Mouse (Mus musculus): ENCODE measurements around the gene Wdr17. TPM values are rescaled to one million over a fixed set of nuclear protein-coding genes. Genes with fewer than 3 reads are reported as not detected.

The Wdr17 gene
- total and polyA plus RNA-seq, 3 experiments, result not detected

GRCm38 (mm10) chr8:54596051-54596450 lies 290.9 kb downstream of the Wdr17 start:
- H3K27ac ChIP-seq (ENCODE audit: control insufficient read depth, low read depth, low read length), result no peak overlapping the region
- H3K27me3 ChIP-seq (ENCODE audit: control insufficient read depth in 1 of 2, insufficient read depth in 2 of 2, low read length in 2 of 2), result no peaks in the 10 kb centered on the region
- no peak for DNase-seq (ENCODE audit: low read depth, low spot score)
- no peak overlapping the region for H3K4me3 ChIP-seq (ENCODE audit: control insufficient read depth in 1 of 2, insufficient read depth in 1 of 2, low read depth in 2 of 2, low read length in 2 of 2)
- H3K36me3 ChIP-seq (ENCODE audit: control insufficient read depth in 1 of 2, insufficient read depth in 2 of 2, low read length in 2 of 2), result no peaks in the 10 kb centered on the region
- H3K9me3 ChIP-seq (replicated peaks; ENCODE audit: insufficient read depth, low read length), result no peaks in the 10 kb centered on the region
- no peaks in the 10 kb centered on the region for H3K4me1 ChIP-seq (ENCODE audit: control insufficient read depth in 1 of 2, insufficient read depth in 2 of 2, low read length in 2 of 2)
- no peak overlapping the region for H3K9ac ChIP-seq (ENCODE audit: control insufficient read depth, low read depth, low read length, poor library complexity, severe bottlenecking)
- no peak for TF ChIP-seq SIN3A (IDR thresholded peaks at IDR 0.05; ENCODE audit: low read length)
- no peak for TF ChIP-seq SMC3 (IDR thresholded peaks at IDR 0.05; ENCODE audit: low read depth, low read length)
- TF ChIP-seq CHD2 (IDR thresholded peaks at IDR 0.05; ENCODE audit: low read length), result no peak
- TF ChIP-seq POLR2AphosphoS2 (IDR thresholded peaks at IDR 0.05; ENCODE audit: low read length), result no peak
- no peak for TF ChIP-seq TAL1 (IDR thresholded peaks at IDR 0.05; ENCODE audit: low read length)
- TF ChIP-seq NRF1 (IDR thresholded peaks at IDR 0.05; ENCODE audit: insufficient read depth, low read depth, low read length, poor library complexity, severe bottlenecking), result no peak
- no peaks in the 10 kb centered on the region for H3K79me2 ChIP-seq (ENCODE audit: control insufficient read depth, insufficient read depth, low read length, poor library complexity)

- no peaks in the 10 kb centered on the region for H3K36me3 ChIP-seq (ENCODE audit: control insufficient read depth in 1 of 2, insufficient read depth in 2 of 2, low read length in 2 of 2)
- no peak for TF ChIP-seq TAL1 (IDR thresholded peaks at IDR 0.05; ENCODE audit: low read length)
- no peak for TF ChIP-seq UBTF (IDR thresholded peaks at IDR 0.05; ENCODE audit: borderline replicate concordance, insufficient read depth, low read depth, low read length)
- TF ChIP-seq KAT2A (conservative IDR thresholded peaks at IDR 0.05; ENCODE audit: low read depth, low read length), result no peak
- TF ChIP-seq ETS1 (IDR thresholded peaks at IDR 0.05; ENCODE audit: low read depth, low read length), result no peak
- TF ChIP-seq CTCF (IDR thresholded peaks at IDR 0.05 in 2 of 3, conservative IDR thresholded peaks at IDR 0.05 in 1 of 3; ENCODE audit: control insufficient read depth in 1 of 3, insufficient read depth in 1 of 3, low read depth in 2 of 3, low read length in 3 of 3, poor library complexity in 1 of 3, severe bottlenecking in 1 of 3), result no peak
- no peaks in the 10 kb centered on the region for H3K79me2 ChIP-seq (ENCODE audit: control insufficient read depth, insufficient read depth, low read length, poor library complexity)
- H3K4me1 ChIP-seq (ENCODE audit: control insufficient read depth in 1 of 2, insufficient read depth in 2 of 2, low read length in 2 of 2), result no peaks in the 10 kb centered on the region
- no peak overlapping the region for H3K27ac ChIP-seq (ENCODE audit: control insufficient read depth, low read depth, low read length)
- H3K4me3 ChIP-seq (ENCODE audit: control insufficient read depth in 1 of 2, insufficient read depth in 1 of 2, low read depth in 2 of 2, low read length in 2 of 2), result no peak overlapping the region
- no peak for DNase-seq (ENCODE audit: low read depth, low spot score)
- H3K9ac ChIP-seq (ENCODE audit: control insufficient read depth, low read depth, low read length, poor library complexity, severe bottlenecking), result no peak overlapping the region
- H3K9me3 ChIP-seq (replicated peaks; ENCODE audit: insufficient read depth, low read length), result no peaks in the 10 kb centered on the region
- H3K27me3 ChIP-seq (ENCODE audit: control insufficient read depth in 1 of 2, insufficient read depth in 2 of 2, low read length in 2 of 2), result no peaks in the 10 kb centered on the region
Observed at GRCm38 (mm10) chr8:54594634-54595033, 292.4 kb downstream of the Wdr17 start.

GRCm38 (mm10) chr8:54582886-54583285 lies 304.1 kb downstream of the Wdr17 start:
- Histone ChIP-seq H3K9ac (ENCODE audit: control insufficient read depth, low read depth, low read length, poor library complexity, severe bottlenecking) (no peak overlapping the region), H3K79me2 (ENCODE audit: control insufficient read depth, insufficient read depth, low read length, poor library complexity) (no peaks in the 10 kb centered on the region), H3K4me1 (ENCODE audit: control insufficient read depth in 1 of 2, insufficient read depth in 2 of 2, low read length in 2 of 2) (no peaks in the 10 kb centered on the region), H3K27me3 (ENCODE audit: control insufficient read depth in 1 of 2, insufficient read depth in 2 of 2, low read length in 2 of 2) (no peaks in the 10 kb centered on the region), H3K4me3 (ENCODE audit: control insufficient read depth in 1 of 2, insufficient read depth in 1 of 2, low read depth in 2 of 2, low read length in 2 of 2) (no peak overlapping the region), H3K27ac (ENCODE audit: control insufficient read depth, low read depth, low read length) (no peak overlapping the region), H3K36me3 (ENCODE audit: control insufficient read depth in 1 of 2, insufficient read depth in 2 of 2, low read length in 2 of 2) (no peaks in the 10 kb centered on the region), H3K9me3 (replicated peaks; ENCODE audit: insufficient read depth, low read length) (no peaks in the 10 kb centered on the region)
- TF ChIP-seq HCFC1 (IDR thresholded peaks at IDR 0.05; ENCODE audit: low read depth, low read length) (no peak), CTCF (IDR thresholded peaks at IDR 0.05 in 2 of 3, conservative IDR thresholded peaks at IDR 0.05 in 1 of 3; ENCODE audit: control insufficient read depth in 1 of 3, insufficient read depth in 1 of 3, low read depth in 2 of 3, low read length in 3 of 3, poor library complexity in 1 of 3, severe bottlenecking in 1 of 3) (no peak), EP300 (IDR thresholded peaks at IDR 0.05; ENCODE audit: low read depth in 1 of 2, low read length in 2 of 2) (no peak), E2F4 (IDR thresholded peaks at IDR 0.05; ENCODE audit: borderline replicate concordance, low read depth, low read length) (no peak), MAX (IDR thresholded peaks at IDR 0.05; ENCODE audit: low read length) (no peak), MAZ (IDR thresholded peaks at IDR 0.05; ENCODE audit: low read depth, low read length) (no peak), USF1 (IDR thresholded peaks at IDR 0.05; ENCODE audit: low read depth, low read length) (no peak), KAT2A (conservative IDR thresholded peaks at IDR 0.05; ENCODE audit: low read depth, low read length) (no peak), CHD2 (IDR thresholded peaks at IDR 0.05; ENCODE audit: low read length) (no peak), TCF12 (IDR thresholded peaks at IDR 0.05; ENCODE audit: low read depth, low read length) (no peak), NRF1 (IDR thresholded peaks at IDR 0.05; ENCODE audit: insufficient read depth, low read depth, low read length, poor library complexity, severe bottlenecking) (no peak), MYB (IDR thresholded peaks at IDR 0.05; ENCODE audit: low read depth, low read length) (no peak), MEF2A (IDR thresholded peaks at IDR 0.05; ENCODE audit: extremely low read depth, insufficient replicate concordance, low read depth, low read length, poor library complexity, severe bottlenecking) (no peak), TAL1 (IDR thresholded peaks at IDR 0.05; ENCODE audit: low read length) (no peak)
- no peak for DNase-seq (ENCODE audit: low read depth, low spot score)
